Mouse (Mus musculus): ENCODE results near the gene Ninj2. TPM values are rescaled to one million over a fixed set of nuclear protein-coding genes. Genes with fewer than 3 reads are reported as not detected.

Gene Ninj2
- polyA plus RNA-seq, 1 experiment from 2014 or later: not detected

DNA sequence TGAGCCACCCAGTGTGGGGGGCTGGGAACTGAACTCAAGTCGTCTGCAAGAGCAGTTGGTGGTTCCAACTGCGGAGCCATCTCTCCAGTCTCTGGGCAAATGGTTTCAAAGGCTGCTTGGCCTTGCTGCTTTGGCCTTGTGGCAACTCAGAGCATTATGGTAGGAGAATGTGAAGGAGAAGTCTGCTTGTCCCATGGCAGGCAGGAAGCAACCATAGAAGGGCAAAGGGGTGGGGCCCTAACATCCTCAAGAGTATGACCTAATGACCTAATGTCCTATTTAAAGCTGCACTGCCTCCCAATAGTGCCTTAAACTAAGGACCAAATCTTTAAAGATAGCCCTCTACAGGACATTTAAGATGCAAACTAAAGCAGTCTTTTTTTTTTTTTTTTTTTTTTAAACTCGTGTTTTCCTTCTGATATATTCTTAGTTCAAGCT, 58.5 kb downstream of the Ninj2 start:
- no peak overlapping the region for H3K27ac ChIP-seq (ENCODE audit: low read length)
- 70% methylated on average over 3 of the region's 3 CpGs for WGBS
- ATAC-seq (ENCODE audit: insufficient number of reproducible peaks, insufficient read depth, low FRiP score, low read depth): no peak

DNA sequence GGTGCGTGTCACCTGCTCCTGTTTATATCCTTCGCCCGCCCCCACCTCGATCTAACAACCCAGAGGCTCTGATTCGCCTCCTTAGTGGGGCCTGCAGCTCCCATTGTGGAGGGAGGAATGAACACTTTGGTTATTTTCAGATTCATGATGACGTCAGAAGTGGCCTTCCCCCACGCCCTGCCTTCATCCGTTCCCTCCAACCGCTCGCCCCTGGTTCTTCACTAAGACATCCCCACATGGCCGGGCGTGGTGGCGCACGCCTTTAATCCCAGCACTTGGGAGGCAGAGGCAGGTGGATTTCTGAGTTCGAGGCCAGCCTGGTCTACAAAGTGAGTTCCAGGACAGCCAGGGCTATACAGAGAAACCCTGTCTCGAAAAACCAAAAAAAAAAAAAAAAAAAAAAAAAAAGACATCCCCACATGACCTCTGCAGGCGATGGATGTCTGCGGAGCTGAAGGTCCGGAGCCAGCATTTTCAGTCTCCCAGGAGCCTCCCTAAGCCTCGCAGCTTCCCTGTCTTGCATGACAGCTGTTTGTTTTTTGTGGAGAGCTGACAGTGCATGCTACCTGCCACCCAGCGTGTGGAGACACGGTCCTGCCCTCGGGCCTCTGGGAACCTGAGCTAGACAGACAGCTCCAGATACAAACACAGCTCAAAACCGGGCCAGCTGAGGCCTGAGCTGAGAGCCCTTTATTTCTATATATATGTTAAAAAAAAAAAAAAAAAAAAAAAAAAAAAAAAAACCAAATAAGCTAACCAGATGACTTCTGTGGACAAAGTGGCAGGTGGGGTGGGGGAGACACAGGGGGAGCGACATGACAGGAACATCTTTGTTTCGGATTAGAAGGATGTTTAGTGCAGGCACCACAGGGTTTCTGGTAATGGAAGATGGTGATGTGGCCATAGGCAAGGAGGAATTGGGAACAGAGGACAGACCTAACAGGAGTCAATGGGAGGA, 59.9 kb downstream of the Ninj2 start:
- ATAC-seq (ENCODE audit: insufficient number of reproducible peaks, insufficient read depth, low FRiP score, low read depth): no peak
- Histone ChIP-seq H3K27me3 (ENCODE audit: control insufficient read depth, insufficient read depth, low read length) (no peaks in the 10 kb centered on the region), H3K9me3 (ENCODE audit: control insufficient read depth, low read depth, low read length) (no peaks in the 10 kb centered on the region), H3K9ac (replicated peaks; ENCODE audit: low read depth, low read length) (no peak overlapping the region), H3K4me1 (ENCODE audit: control insufficient read depth, insufficient read depth, low read length) (no peaks in the 10 kb centered on the region), H3K4me3 (ENCODE audit: low read depth, low read length) (no peak overlapping the region), H3K36me3 (ENCODE audit: control insufficient read depth, insufficient read depth, low read length) (no peaks in the 10 kb centered on the region), H3K27ac (ENCODE audit: low read length) (no peak overlapping the region), H3K4me2 (replicated peaks; ENCODE audit: low read depth, low read length) (no peak overlapping the region)
- 72% methylated on average over 24 of the region's 26 CpGs for WGBS

More for the DNA sequence above, 58.5 kb downstream of the Ninj2 start:
- Histone ChIP-seq H3K9ac (replicated peaks; ENCODE audit: low read depth, low read length) (no peak overlapping the region), H3K4me1 (ENCODE audit: control insufficient read depth, insufficient read depth, low read length) (no peaks in the 10 kb centered on the region), H3K4me2 (replicated peaks; ENCODE audit: low read depth, low read length) (no peak overlapping the region), H3K9me3 (ENCODE audit: control insufficient read depth, low read depth, low read length) (no peaks in the 10 kb centered on the region), H3K4me3 (ENCODE audit: low read depth, low read length) (no peak overlapping the region), H3K36me3 (ENCODE audit: control insufficient read depth, insufficient read depth, low read length) (no peaks in the 10 kb centered on the region), H3K27me3 (ENCODE audit: control insufficient read depth, insufficient read depth, low read length) (no peaks in the 10 kb centered on the region)

GRCm38 (mm10) chr6:120154526-120155309, 61.6 kb downstream of the Ninj2 start:
- no peak for ATAC-seq (ENCODE audit: insufficient number of reproducible peaks, insufficient read depth, low FRiP score, low read depth)
- Histone ChIP-seq H3K4me3 (ENCODE audit: low read depth, low read length) (no peak overlapping the region), H3K9me3 (ENCODE audit: control insufficient read depth, low read depth, low read length) (no peaks in the 10 kb centered on the region), H3K4me2 (replicated peaks; ENCODE audit: low read depth, low read length) (no peak overlapping the region), H3K36me3 (ENCODE audit: control insufficient read depth, insufficient read depth, low read length) (no peaks in the 10 kb centered on the region), H3K27ac (ENCODE audit: low read length) (no peak overlapping the region), H3K27me3 (ENCODE audit: control insufficient read depth, insufficient read depth, low read length) (no peaks in the 10 kb centered on the region), H3K9ac (replicated peaks; ENCODE audit: low read depth, low read length) (no peak overlapping the region), H3K4me1 (ENCODE audit: control insufficient read depth, insufficient read depth, low read length) (peaks cover 7% of the 10 kb centered on the region)
- WGBS: 65% methylated on average over 5 of the region's 5 CpGs

DNA sequence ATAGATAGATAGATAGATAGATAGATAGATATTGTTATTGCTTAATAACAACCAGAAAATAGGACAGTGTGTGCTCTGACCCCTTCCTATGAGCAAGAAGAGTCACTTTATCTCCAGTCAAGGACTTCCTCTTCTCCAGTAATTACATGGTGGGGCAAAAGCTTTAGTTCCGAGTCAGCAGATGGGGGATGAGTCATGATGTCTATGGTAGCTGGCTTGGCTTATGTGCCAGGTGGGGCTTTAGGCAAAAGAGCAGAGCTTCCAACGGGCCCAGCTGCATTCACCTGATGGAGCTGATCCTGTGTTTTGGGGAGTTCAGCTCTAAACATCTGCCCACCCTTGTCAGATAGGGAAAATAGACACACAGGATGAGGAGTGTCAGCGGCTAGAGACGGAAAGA, 62.4 kb downstream of the Ninj2 start:
- no peak for ATAC-seq (ENCODE audit: insufficient number of reproducible peaks, insufficient read depth, low FRiP score, low read depth)
- Histone ChIP-seq H3K9ac (replicated peaks; ENCODE audit: low read depth, low read length) (no peak overlapping the region), H3K27me3 (ENCODE audit: control insufficient read depth, insufficient read depth, low read length) (no peaks in the 10 kb centered on the region), H3K4me1 (ENCODE audit: control insufficient read depth, insufficient read depth, low read length) (peaks cover 7% of the 10 kb centered on the region), H3K9me3 (ENCODE audit: control insufficient read depth, low read depth, low read length) (no peaks in the 10 kb centered on the region), H3K27ac (ENCODE audit: low read length) (no peak overlapping the region), H3K4me3 (ENCODE audit: low read depth, low read length) (no peak overlapping the region), H3K4me2 (replicated peaks; ENCODE audit: low read depth, low read length) (no peak overlapping the region), H3K36me3 (ENCODE audit: control insufficient read depth, insufficient read depth, low read length) (no peaks in the 10 kb centered on the region)
- WGBS: 78% methylated on average over 4 of the region's 4 CpGs

DNA sequence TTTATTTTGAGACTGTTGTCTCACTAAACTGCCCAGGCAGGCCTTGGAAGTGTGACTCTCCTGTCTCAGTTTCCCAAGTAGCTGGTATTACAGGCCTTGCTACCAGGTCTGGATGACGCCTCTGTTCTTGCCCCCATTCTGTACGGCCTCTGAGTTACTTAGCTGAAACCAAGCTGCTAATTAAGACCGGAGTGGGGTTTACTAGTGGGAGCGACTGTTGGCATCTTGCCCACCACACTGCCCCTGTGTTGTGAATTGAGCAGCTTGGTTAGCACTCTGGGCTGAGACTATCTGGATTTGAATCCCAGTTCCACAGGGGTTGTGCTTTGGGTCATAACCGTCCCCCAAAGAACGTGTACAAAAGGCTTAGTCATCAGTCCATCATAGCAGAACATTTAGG, 64.3 kb downstream of the Ninj2 start:
- Histone ChIP-seq H3K27ac (ENCODE audit: low read length) (no peak overlapping the region), H3K4me2 (replicated peaks; ENCODE audit: low read depth, low read length) (no peak overlapping the region), H3K36me3 (ENCODE audit: control insufficient read depth, insufficient read depth, low read length) (no peaks in the 10 kb centered on the region), H3K4me1 (ENCODE audit: control insufficient read depth, insufficient read depth, low read length) (peaks cover 7% of the 10 kb centered on the region), H3K9me3 (ENCODE audit: control insufficient read depth, low read depth, low read length) (no peaks in the 10 kb centered on the region), H3K9ac (replicated peaks; ENCODE audit: low read depth, low read length) (no peak overlapping the region), H3K27me3 (ENCODE audit: control insufficient read depth, insufficient read depth, low read length) (no peaks in the 10 kb centered on the region), H3K4me3 (ENCODE audit: low read depth, low read length) (no peak overlapping the region)
- WGBS: 80% methylated on average over 6 of the region's 6 CpGs
- ATAC-seq (ENCODE audit: insufficient number of reproducible peaks, insufficient read depth, low FRiP score, low read depth): no peak

DNA sequence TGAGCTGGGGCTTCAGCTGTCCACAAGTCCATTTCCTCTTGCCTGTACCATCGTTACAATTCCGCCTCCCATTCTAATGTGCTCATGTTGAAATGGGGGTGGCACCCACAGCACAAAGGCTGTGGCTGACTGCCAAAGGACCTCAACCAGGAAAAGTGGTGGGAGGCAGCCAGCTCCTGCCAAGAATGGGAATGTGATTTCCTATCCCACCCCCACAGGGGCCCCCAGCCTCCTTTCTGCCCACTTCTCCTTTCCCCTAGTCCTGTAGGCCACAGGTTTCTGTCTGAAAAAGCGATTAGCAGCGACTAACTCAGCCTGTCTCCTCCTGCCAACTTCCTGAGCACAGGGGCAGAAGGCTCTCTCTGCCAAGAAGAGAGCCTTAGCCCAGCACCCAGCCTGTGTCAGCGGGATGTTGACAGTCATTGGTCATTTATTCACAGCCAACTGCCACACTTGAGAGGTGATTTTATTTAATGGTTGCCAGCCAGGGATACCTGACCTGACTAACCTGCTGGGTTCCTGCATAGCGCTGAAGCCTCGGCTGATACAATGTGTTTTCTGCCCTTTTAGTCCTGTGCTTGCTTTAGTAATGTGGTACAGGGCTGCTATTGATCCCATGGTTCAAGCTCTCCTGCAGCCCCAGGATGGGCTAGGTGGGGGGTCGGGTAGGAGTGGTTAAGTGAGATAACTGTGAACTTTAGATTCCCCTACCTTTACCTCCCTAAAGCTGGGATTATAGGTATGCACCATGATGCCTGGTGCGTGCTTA, 66.2 kb downstream of the Ninj2 start:
- Histone ChIP-seq H3K27ac (ENCODE audit: low read length) (peak overlapping the region; percentile 63; the same call in 1 of the 2 replicates), H3K27me3 (ENCODE audit: control insufficient read depth, insufficient read depth, low read length) (no peaks in the 10 kb centered on the region), H3K9me3 (ENCODE audit: control insufficient read depth, low read depth, low read length) (no peaks in the 10 kb centered on the region), H3K4me2 (replicated peaks; ENCODE audit: low read depth, low read length) (0 out of 2 replicates have a peak overlapping the region, but pooled peaks have one; percentile 4), H3K4me3 (ENCODE audit: low read depth, low read length) (no peak overlapping the region), H3K9ac (replicated peaks; ENCODE audit: low read depth, low read length) (no peak overlapping the region), H3K36me3 (ENCODE audit: control insufficient read depth, insufficient read depth, low read length) (no peaks in the 10 kb centered on the region), H3K4me1 (ENCODE audit: control insufficient read depth, insufficient read depth, low read length) (peaks cover 7% of the 10 kb centered on the region)
- no peak; the same call in 1 of the 2 replicates for ATAC-seq (ENCODE audit: insufficient number of reproducible peaks, insufficient read depth, low FRiP score, low read depth)
- WGBS: 43% methylated on average over 9 of the region's 9 CpGs

DNA sequence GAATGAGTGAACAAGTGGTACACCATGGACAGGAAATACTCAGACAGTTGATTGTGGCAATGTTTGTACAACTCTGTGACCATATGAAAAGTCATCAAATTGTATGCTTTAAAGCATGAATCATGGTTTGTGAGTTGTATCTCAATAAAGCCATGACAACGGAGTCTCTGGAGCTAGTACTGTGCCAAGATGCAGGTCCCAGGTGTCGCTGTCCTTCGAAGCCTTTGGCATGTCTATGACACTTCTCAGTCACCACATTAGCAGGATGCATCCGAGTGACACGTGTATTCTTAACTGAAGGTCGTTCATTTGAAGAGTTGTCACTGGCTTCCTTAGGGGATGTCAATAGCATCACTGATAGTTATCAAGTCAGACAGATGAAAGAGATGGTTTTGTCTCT, 69.8 kb downstream of the Ninj2 start:
- Histone ChIP-seq H3K36me3 (ENCODE audit: control insufficient read depth, insufficient read depth, low read length) (no peaks in the 10 kb centered on the region), H3K9ac (replicated peaks; ENCODE audit: low read depth, low read length) (no peak overlapping the region), H3K27me3 (ENCODE audit: control insufficient read depth, insufficient read depth, low read length) (no peaks in the 10 kb centered on the region), H3K27ac (ENCODE audit: low read length) (no peak overlapping the region), H3K4me3 (ENCODE audit: low read depth, low read length) (no peak overlapping the region), H3K9me3 (ENCODE audit: control insufficient read depth, low read depth, low read length) (no peaks in the 10 kb centered on the region), H3K4me1 (ENCODE audit: control insufficient read depth, insufficient read depth, low read length) (peaks cover 7% of the 10 kb centered on the region), H3K4me2 (replicated peaks; ENCODE audit: low read depth, low read length) (no peak overlapping the region)
- ATAC-seq (ENCODE audit: insufficient number of reproducible peaks, insufficient read depth, low FRiP score, low read depth): no peak
- WGBS: 78% methylated on average over 6 of the region's 6 CpGs

DNA sequence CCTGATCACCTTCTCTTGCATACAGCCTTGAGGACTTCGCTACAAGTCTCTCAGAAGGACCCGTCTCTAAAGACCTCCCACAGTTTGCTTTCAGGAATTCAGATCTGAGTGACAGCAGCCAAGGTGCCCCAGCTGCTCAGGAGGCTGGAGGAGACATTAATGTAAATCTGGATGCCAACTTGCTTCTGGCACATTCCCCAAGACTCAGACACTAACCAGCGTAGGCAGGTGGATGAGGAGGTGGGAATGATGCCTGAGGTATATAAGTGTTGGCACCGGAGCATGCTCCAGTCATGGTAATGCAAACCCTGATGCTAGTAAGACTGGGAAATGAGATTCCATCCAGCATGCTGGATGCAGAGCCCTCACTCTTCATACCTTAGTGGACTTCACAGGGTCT, 71.6 kb downstream of the Ninj2 start:
- no peaks in the 10 kb centered on the region for H3K9me3 ChIP-seq (ENCODE audit: control insufficient read depth, low read depth, low read length)
- H3K4me3 ChIP-seq (ENCODE audit: low read depth, low read length): no peak overlapping the region
- no peaks in the 10 kb centered on the region for H3K36me3 ChIP-seq (ENCODE audit: control insufficient read depth, insufficient read depth, low read length)
- H3K27ac ChIP-seq (ENCODE audit: low read length): no peak overlapping the region
- no peak overlapping the region for H3K4me2 ChIP-seq (replicated peaks; ENCODE audit: low read depth, low read length)
- no peak for ATAC-seq (ENCODE audit: insufficient number of reproducible peaks, insufficient read depth, low FRiP score, low read depth)
- WGBS: 82% methylated on average over 4 of the region's 4 CpGs
- no peaks in the 10 kb centered on the region for H3K27me3 ChIP-seq (ENCODE audit: control insufficient read depth, insufficient read depth, low read length)
- no peaks in the 10 kb centered on the region for H3K4me1 ChIP-seq (ENCODE audit: control insufficient read depth, insufficient read depth, low read length)
- no peak overlapping the region for H3K9ac ChIP-seq (replicated peaks; ENCODE audit: low read depth, low read length)

Data from stomach, embryonic 14.5 days (tissue).